Mouse (Mus musculus) liver, embryonic 15.5 days (tissue): ENCODE data around the gene Polr2a. TPM values are rescaled to one million over a fixed set of nuclear protein-coding genes. Genes with fewer than 3 reads are reported as not detected.

ENCODE experiments used
- ATAC-seq: fragments of 200-750 bp; cut with Nextera tagmentation; 2 replicates; pipeline ENCODE4 v1.8.0; 2017; ENCODE audit warnings: moderate number of reproducible peaks, mild to moderate bottlenecking, moderate library complexity; ENCODE audit not compliant: insufficient read depth
- H3K27ac ChIP-seq: fragments of 300-500 bp; sonication (generic); replicated peaks from 2 replicates; pipeline ENCODE4 v1.5.1; 2015; ENCODE audit warnings: mild to moderate bottlenecking, inconsistent platforms
- H3K27me3 ChIP-seq: fragments of 300-500 bp; sonication (generic); 2 replicates; pipeline ENCODE4 v1.6.1; 2015; ENCODE audit warnings: mild to moderate bottlenecking, inconsistent platforms
- H3K36me3 ChIP-seq: fragments of 300-500 bp; sonication (generic); replicated peaks from 2 replicates; pipeline ENCODE4 v1.6.1; 2015; ENCODE audit warnings: moderate library complexity, mild to moderate bottlenecking, inconsistent platforms
- H3K4me1 ChIP-seq: fragments of 300-500 bp; sonication (generic); replicated peaks from 2 replicates; pipeline ENCODE4 v1.6.1; 2015; ENCODE audit warnings: inconsistent platforms
- H3K4me2 ChIP-seq: fragments of 300-500 bp; sonication (generic); 2 replicates; pipeline ENCODE4 v1.6.1; 2015; ENCODE audit warnings: moderate library complexity, mild to moderate bottlenecking, inconsistent platforms
- H3K4me3 ChIP-seq: fragments of 300-500 bp; sonication (generic); replicated peaks from 2 replicates; pipeline ENCODE4 v1.5.1; 2015; ENCODE audit warnings: mild to moderate bottlenecking, inconsistent platforms
- H3K9ac ChIP-seq: fragments of 300-500 bp; sonication (generic); 2 replicates; pipeline ENCODE4 v1.6.1; 2015; ENCODE audit warnings: moderate library complexity, mild to moderate bottlenecking, inconsistent platforms
- H3K9me3 ChIP-seq: fragments of 300-500 bp; sonication (generic); replicated peaks from 2 replicates; pipeline ENCODE4 v1.6.1; 2016; ENCODE audit warnings: inconsistent platforms
- WGBS: fragments of 180-500 bp; shearing (Covaris S2); methylation state at CpG from one replicate; pipeline ENCODE4 v1.1.7; 2015; ENCODE audit warnings: mixed read lengths; ENCODE audit not compliant: insufficient replicate concordance; 5-methylcytosine and 5-hydroxymethylcytosine counted together
- polyA plus RNA-seq: library from polyadenylated mRNA; unstranded; fragments of >200 nt; fragmentation: Nextera tagmentation; extraction: Ambion mirVana; gene quantifications from 2 replicates; pipeline ENCODE4 v1.2.1, GENCODE M21; 2015

Gene Polr2a
- polyA plus RNA-seq, 1 experiment from 2014 or later, result 10.2 TPM

DNA sequence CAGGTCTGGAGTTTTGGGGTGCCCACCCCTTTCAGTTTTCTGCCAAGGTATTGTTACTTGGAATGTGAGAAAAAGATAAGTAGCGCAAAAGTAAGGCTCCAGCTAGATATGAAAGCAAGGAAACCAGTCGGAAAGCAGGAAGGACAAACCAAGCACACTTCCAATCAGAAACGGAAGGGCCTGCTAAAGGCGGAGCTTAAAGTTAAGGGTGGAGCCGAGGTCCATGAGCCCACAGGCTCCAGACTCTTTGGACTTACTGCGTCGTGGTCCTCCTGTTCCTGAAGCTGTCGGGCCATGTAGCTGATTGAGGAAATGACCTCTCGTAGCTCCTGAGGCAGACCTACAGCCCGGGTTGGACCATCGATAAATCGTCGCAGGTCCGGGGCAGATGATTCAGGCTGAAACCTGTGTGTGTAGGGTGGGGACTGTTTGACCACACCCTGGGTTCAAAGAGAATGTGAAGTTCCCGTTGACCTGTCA is 26.4 kb upstream of the Polr2a start:
- Histone ChIP-seq H3K4me1 (peaks cover 15% of the 10 kb centered on the region), H3K4me3 (peak overlapping the region; percentile 54), H3K9me3 (no peaks in the 10 kb centered on the region), H3K4me2 (peak overlapping the region; percentile 72), H3K27ac (peak overlapping the region; percentile 51), H3K36me3 (no peaks in the 10 kb centered on the region), H3K9ac (peak overlapping the region; percentile 42; the same call in 1 of the 2 replicates), H3K27me3 (peaks cover 39% of the 10 kb centered on the region)
- 12% methylated on average over 15 of the region's 15 CpGs for WGBS
- peak; percentile 78 for ATAC-seq

DNA sequence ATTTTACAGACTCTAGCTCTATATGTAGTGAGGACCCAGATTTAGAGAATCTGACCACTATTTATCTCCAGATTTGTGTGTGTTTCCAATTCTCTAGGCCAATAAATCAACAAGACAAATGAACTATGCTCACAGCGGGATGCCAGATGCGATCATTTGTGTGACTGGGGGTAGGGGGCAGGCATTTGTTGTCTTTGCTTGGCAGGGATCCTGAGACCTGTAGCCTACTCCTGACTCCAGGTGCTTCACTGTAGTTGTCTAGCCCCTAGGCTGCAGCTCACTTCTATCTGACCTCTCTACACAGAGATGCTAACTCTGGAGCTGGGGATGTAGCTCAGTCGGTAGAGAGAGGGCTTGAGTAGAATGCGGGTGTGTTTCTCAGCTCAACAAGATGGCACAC is 23.4 kb upstream of the Polr2a start:
- Histone ChIP-seq H3K27me3 (peaks cover 61% of the 10 kb centered on the region), H3K4me3 (no peak overlapping the region), H3K4me1 (peaks cover 13% of the 10 kb centered on the region), H3K9me3 (no peaks in the 10 kb centered on the region), H3K36me3 (no peaks in the 10 kb centered on the region), H3K27ac (no peak overlapping the region), H3K4me2 (no peak overlapping the region), H3K9ac (no peak overlapping the region)
- ATAC-seq, result no peak
- WGBS, result 43% methylated on average over 4 of the region's 4 CpGs

GRCm38 (mm10) chr11:69778985-69779384 is 20.5 kb upstream of the Polr2a start:
- H3K36me3 ChIP-seq, result no peaks in the 10 kb centered on the region
- no peak overlapping the region for H3K4me2 ChIP-seq
- no peaks in the 10 kb centered on the region for H3K9me3 ChIP-seq
- H3K27ac ChIP-seq, result no peak overlapping the region
- no peak for ATAC-seq
- no peak overlapping the region for H3K4me3 ChIP-seq
- WGBS, result 65% methylated on average over 7 of the region's 7 CpGs
- peaks cover 62% of the 10 kb centered on the region for H3K27me3 ChIP-seq
- H3K4me1 ChIP-seq, result no peaks in the 10 kb centered on the region; the same call in 1 of the 2 replicates
- H3K9ac ChIP-seq, result no peak overlapping the region

DNA sequence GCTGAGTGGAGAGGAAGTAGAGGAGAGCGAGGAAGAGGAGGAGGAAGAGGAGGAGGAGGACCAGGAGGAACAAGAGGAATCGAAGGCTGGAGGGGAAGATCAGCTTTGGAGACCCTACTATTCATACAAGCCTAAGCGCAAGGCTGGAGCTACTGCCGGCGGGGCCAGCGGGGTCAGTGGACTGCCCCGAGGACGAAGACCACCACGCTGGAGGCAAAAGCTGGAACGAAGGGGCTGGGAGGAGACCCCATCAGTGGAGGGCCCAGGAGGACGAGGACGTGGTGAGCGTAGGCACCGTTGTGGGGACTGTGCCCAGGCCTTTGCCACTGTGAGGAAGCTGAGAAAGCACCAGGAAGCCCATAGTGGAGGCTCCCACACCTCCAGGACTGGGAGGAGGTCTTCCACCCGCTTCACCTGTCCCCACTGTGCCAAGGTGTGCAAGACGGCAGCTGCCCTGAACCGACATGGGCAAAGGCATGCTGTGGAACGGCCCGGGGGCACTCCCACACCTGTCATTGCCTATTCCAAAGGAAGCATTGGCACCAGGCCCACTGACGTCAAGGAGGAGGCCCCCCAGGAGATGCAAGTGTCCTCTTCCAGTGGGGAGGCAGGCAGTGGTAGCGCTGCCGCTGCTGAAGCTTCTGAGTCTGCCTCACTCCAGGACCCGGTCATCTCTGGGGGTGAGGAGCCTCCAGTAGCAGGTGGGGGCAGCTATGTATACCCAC is 20.0 kb upstream of the Polr2a start:
- Histone ChIP-seq H3K4me1 (no peaks in the 10 kb centered on the region; the same call in 1 of the 2 replicates), H3K27me3 (peaks cover 62% of the 10 kb centered on the region), H3K9ac (no peak overlapping the region), H3K27ac (no peak overlapping the region), H3K4me2 (no peak overlapping the region), H3K36me3 (no peaks in the 10 kb centered on the region), H3K9me3 (no peaks in the 10 kb centered on the region), H3K4me3 (no peak overlapping the region)
- no peak for ATAC-seq
- WGBS, result 59% methylated on average over 23 of the region's 23 CpGs

GRCm38 (mm10) chr11:69777504-69778257 is 19.2 kb upstream of the Polr2a start:
- Histone ChIP-seq H3K4me1 (no peaks in the 10 kb centered on the region; the same call in 1 of the 2 replicates), H3K4me2 (no peak overlapping the region), H3K9me3 (no peaks in the 10 kb centered on the region), H3K27ac (no peak overlapping the region), H3K36me3 (no peaks in the 10 kb centered on the region), H3K27me3 (peaks cover 61% of the 10 kb centered on the region), H3K4me3 (no peak overlapping the region), H3K9ac (no peak overlapping the region)
- 54% methylated on average over 26 of the region's 26 CpGs for WGBS
- ATAC-seq, result no peak

GRCm38 (mm10) chr11:69776488-69776887 is 18.1 kb upstream of the Polr2a start:
- WGBS, result 74% methylated on average over 20 of the region's 20 CpGs
- H3K36me3 ChIP-seq, result no peaks in the 10 kb centered on the region
- H3K27ac ChIP-seq, result no peak overlapping the region
- no peaks in the 10 kb centered on the region for H3K9me3 ChIP-seq
- no peaks in the 10 kb centered on the region; the same call in 1 of the 2 replicates for H3K4me1 ChIP-seq
- no peak overlapping the region for H3K4me2 ChIP-seq
- ATAC-seq, result no peak
- no peak overlapping the region for H3K9ac ChIP-seq
- H3K27me3 ChIP-seq, result peaks cover 49% of the 10 kb centered on the region
- no peak overlapping the region for H3K4me3 ChIP-seq

GRCm38 (mm10) chr11:69775716-69776115 is 17.3 kb upstream of the Polr2a start:
- Histone ChIP-seq H3K4me3 (no peak overlapping the region), H3K4me2 (no peak overlapping the region), H3K9ac (no peak overlapping the region), H3K36me3 (no peaks in the 10 kb centered on the region), H3K9me3 (no peaks in the 10 kb centered on the region), H3K27ac (no peak overlapping the region), H3K4me1 (no peaks in the 10 kb centered on the region; the same call in 1 of the 2 replicates), H3K27me3 (peaks cover 42% of the 10 kb centered on the region)
- 65% methylated on average over 10 of the region's 10 CpGs for WGBS
- no peak for ATAC-seq

- no peak for ATAC-seq
- Histone ChIP-seq H3K9ac (no peak overlapping the region), H3K4me2 (no peak overlapping the region), H3K27me3 (peaks cover 34% of the 10 kb centered on the region), H3K9me3 (no peaks in the 10 kb centered on the region), H3K4me1 (no peaks in the 10 kb centered on the region; the same call in 1 of the 2 replicates), H3K27ac (no peak overlapping the region), H3K36me3 (no peaks in the 10 kb centered on the region), H3K4me3 (no peak overlapping the region)
- 33% methylated on average over 5 of the region's 5 CpGs for WGBS
These were observed 16.5 kb upstream of the Polr2a start for GRCm38 (mm10) chr11:69774961-69775360.

GRCm38 (mm10) chr11:69767625-69767909 is 9.1 kb upstream of the Polr2a start:
- Histone ChIP-seq H3K9me3 (no peaks in the 10 kb centered on the region), H3K4me3 (no peak overlapping the region), H3K4me2 (peak overlapping the region; percentile 94), H3K27ac (no peak overlapping the region), H3K4me1 (peaks cover 31% of the 10 kb centered on the region), H3K27me3 (peaks cover 15% of the 10 kb centered on the region), H3K9ac (no peak overlapping the region), H3K36me3 (no peaks in the 10 kb centered on the region)
- no peak for ATAC-seq
- WGBS, result 59% methylated on average over 4 of the region's 4 CpGs

- Histone ChIP-seq H3K4me2 (peak overlapping the region; percentile 94), H3K36me3 (no peaks in the 10 kb centered on the region), H3K4me3 (peak overlapping the region; percentile 72), H3K27ac (no peak overlapping the region; the same call in 1 of the 2 replicates), H3K9ac (no peak overlapping the region; the same call in 1 of the 2 replicates), H3K9me3 (no peaks in the 10 kb centered on the region), H3K4me1 (peaks cover 31% of the 10 kb centered on the region), H3K27me3 (peaks cover 15% of the 10 kb centered on the region)
- 64% methylated on average over 13 of the region's 13 CpGs for WGBS
- no peak for ATAC-seq
These were observed 8.6 kb upstream of the Polr2a start for GRCm38 (mm10) chr11:69766872-69767624.

GRCm38 (mm10) chr11:69766126-69766609 is 7.7 kb upstream of the Polr2a start:
- Histone ChIP-seq H3K9ac (peak overlapping the region; percentile 70), H3K9me3 (no peaks in the 10 kb centered on the region), H3K27ac (peak overlapping the region; percentile 72), H3K4me1 (peaks cover 31% of the 10 kb centered on the region), H3K4me3 (peak overlapping the region; percentile 72), H3K36me3 (no peaks in the 10 kb centered on the region), H3K27me3 (peaks cover 15% of the 10 kb centered on the region), H3K4me2 (peak overlapping the region; percentile 94)
- WGBS, result under 1% methylated on average over 35 of the region's 37 CpGs
- peak; percentile 73 for ATAC-seq
